Mouse (Mus musculus): Measurements from ENCODE around the gene Micu1.

- no peak for TF ChIP-seq CTCF (IDR thresholded peaks at IDR 0.05; ENCODE audit: low read depth, low read length)
- no peak for TF ChIP-seq POLR2A (IDR thresholded peaks at IDR 0.05; ENCODE audit: borderline replicate concordance, low read depth, low read length)
Measured at GRCm38 (mm10) chr10:59786289-59786688, 84.0 kb downstream of the Micu1 start.

Data from bone marrow macrophage, adult 2 months (primary cell).